Mouse (Mus musculus): ENCODE results near the gene Bcl7a.

DNA sequence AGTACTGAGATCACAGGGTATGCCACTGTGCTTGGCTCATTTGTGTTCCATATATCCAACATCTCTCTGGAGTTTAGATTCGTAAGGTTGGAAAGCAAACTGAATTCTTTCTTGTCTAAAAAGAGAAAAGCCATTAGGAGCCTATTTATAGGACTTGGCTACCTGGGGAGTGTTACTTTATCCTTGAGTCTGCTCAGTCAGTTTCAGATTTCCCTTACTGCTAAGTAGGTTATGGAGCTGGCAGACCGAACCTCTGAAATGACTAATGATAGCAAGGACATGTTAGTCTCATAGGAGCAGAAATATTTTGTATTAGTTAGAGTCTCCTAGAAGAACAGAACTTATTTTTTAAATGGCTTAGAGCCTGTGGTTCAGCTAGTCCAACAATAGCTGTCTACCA lies 80.3 kb downstream of the Bcl7a start:
- no peak for TF ChIP-seq POLR2A (IDR thresholded peaks at IDR 0.05; ENCODE audit: insufficient read depth, low read depth, low read length)
- no peak for TF ChIP-seq CTCF (IDR thresholded peaks at IDR 0.05)
